Mouse (Mus musculus) naive thymus-derived CD4-positive, alpha-beta T cell, adult 2 months (primary cell): ENCODE measurements around the gene Flna.

Experiments used
- DNase-seq: peaks from one replicate; pipeline ENCODE4 v3.0.0-alpha.2; 2011; ENCODE audit warnings: low read depth

Gene Flna

DNA sequence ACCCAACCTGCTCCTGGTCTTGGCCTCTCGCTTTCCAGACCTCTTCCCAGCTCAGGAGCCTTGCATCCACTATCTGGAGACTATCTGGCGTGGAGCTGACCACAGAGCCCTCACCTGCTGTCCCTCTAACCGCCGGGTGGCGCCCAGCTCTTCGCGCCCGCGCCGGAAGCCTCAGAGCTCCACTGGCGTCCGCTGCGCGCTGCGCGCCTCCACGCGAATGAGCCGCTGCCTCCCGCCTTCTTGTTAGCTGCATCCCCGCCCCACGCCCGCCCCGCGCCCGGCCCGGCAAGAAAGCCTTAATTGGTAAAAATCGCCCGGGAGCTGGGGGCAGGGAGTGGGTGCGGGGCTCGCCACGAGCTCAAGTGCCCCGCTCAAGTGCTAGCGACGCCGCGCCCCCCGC is at the start of gene Flna:
Gene Flna (minus strand): TSS at position 206 of the 400 bp plus-strand sequence.
- peak; percentile 72 for DNase-seq

DNA sequence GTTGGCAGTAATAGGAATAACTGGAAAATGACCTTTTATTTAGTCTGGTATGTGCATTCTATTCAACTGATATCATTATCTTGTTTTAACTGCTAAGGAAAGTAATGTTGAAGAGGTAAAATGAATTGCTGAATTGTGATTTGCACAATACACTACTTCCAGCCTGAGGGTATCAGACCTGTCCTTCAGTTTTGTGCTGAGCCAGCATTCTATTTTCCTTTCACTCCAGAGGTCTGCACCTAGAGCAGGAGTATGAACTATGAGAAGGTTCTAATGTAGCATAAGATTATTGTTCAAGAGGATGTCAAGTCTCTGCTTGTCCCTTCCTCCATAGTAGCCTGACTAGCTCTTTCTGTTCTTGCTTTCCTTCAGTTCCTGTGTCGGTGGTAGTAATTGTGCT is 48.7 kb upstream of the Flna start:
- no peak for DNase-seq

DNA sequence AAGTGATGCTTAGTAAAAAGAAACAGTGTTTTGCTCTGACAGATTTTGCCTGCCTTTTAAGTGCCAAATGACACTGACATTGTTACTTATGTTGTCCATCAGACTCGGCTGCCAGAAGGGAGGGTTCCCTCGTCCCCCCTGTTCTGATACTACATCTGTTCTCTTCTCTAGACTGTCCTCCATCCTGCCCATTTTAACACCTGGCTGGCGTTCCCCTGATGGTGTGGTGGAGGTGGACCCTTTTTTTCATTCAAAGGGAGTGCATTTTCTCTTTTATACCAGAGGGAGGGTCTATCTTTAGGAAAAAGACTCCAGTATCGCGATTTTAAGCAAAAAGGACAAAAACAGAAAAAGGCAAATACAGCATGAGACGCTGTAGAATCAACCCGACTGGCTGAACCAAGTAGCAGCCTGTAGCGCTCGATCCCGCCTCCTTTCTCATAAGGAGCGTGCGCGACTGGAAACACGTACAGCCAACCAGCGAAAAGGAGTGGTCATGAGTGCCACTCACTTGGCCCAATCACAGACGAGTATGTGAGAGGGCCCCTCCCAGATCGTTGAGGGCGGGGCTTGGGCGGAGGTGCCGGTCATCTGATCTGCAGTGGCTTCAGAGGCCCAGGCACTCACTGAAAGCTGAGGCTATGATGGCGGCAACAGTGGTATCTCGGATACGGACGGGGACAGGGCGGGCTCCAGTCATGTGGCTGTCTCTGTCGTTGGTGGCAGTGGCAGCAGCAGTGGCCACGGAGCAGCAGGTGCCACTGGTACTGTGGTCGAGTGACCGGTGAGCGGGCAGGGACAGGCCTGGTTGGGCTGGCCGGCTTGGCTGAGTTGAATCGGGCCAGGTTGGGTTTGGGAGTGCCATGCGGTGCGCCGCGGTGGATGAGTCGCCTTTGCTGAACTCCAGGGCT is 47.2 kb upstream of the Flna start, which contains the start of gene Atp6ap1:
Gene Atp6ap1 (plus strand): TSS at position 560 of the 911 bp plus-strand sequence.
- peak; percentile 94 for DNase-seq

DNA sequence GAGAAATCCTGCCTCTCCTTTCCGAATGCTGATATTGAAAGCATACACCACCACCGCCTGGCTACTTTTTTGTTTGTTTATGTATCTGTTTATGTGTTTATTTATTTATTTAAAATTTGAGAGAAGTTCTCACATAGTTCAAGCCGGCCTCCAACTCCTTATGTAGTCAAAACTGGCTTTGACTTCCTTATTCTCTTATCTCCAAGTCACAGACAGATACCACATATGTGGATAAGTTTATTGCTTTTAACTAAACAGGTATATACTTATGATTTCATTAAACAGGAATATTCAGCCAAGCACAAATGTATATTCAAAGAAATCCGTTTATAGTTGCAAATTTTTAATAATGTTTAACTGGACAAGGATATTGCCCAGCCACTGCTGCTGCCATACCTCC is 43.8 kb upstream of the Flna start:
- no peak for DNase-seq

DNA sequence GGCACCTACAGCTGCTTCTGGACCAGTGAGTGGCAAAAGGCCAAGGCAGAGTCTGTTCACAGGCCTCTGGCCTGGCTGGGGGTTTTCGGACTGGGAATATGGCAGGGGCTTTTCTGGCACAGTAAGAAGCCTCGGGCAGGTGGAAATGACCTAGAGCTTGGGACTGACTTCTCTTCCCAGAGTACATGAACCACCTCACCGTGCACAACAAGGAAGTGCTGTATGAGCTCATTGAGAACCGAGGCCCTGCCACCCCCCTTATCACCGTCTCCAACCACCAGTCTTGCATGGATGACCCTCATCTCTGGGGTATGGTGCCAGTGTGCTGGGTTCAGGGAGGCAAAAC is 33.4 kb upstream of the Flna start:
- no peak for DNase-seq

DNA sequence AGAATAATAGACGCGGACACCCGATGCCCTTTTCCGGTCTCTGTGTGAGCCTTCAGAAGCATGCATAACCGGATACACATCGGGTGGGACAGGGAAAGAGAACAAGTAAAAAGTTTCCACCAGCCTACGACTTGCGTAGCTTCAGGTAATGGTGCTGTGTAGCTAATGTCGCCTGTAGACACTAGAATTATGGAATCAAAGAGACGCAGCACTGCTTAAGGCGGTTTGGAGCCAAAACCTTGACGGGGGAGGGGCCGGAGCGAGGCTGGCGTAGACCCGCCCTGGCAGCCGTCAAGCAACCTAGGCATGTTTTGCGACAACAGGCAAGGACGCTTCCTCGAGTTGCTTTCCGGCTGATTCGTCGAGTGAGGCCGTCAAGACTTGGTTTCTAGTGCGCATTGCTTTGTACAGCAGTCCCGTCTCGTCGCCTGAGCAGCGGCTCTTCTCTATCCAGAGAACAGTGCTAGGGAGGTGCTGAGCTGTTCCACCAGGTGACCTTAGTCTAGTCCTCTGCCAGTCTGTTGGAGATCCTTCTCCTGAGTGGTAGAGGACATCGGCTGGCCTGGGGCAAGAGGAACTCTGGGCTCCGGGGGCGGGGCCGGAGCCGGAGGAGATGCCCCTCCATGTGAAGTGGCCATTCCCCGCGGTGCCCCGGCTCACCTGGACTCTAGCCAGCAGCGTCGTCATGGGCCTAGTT is 32.9 kb upstream of the Flna start:
- peak; percentile 90 for DNase-seq

DNA sequence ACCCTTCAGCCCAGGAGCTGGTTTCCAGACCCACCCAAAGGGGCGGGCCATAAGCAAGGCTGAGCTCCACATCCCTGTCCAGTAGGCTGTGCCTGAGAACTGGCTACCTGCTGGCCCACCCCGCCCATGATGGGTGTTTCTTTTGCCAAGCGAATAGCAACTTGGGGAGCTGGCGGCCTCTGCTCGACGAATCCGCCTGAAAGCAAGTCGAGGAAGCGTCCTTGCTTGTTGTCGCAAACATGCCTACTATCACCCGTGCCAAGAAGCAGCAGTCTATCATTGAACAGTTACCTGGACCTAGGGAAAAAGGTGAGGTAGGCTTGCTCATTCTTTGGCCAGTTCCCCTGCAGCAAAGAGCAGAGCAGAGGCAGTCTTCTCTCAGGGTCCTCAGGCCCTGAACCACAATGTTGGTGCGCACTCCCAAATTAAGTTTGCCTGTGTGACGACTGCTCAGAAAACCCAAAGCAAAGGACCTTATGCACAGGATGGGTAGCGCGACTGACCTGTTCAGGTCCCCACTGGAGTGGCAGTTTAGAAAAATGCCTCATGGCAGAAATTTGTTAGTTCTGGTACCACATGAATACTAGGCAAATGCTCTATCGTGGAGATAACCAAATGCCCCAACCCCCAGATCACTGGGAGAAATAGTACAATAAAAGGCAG is 32.2 kb upstream of the Flna start, which contains the start of the genes Taz and Dnase1l1:
Gene Taz (plus strand): TSS at position 181 of the 663 bp plus-strand sequence.
Gene Dnase1l1 (minus strand): TSS at position 606 of the 663 bp plus-strand sequence.
- DNase-seq = peak; percentile 67

DNA sequence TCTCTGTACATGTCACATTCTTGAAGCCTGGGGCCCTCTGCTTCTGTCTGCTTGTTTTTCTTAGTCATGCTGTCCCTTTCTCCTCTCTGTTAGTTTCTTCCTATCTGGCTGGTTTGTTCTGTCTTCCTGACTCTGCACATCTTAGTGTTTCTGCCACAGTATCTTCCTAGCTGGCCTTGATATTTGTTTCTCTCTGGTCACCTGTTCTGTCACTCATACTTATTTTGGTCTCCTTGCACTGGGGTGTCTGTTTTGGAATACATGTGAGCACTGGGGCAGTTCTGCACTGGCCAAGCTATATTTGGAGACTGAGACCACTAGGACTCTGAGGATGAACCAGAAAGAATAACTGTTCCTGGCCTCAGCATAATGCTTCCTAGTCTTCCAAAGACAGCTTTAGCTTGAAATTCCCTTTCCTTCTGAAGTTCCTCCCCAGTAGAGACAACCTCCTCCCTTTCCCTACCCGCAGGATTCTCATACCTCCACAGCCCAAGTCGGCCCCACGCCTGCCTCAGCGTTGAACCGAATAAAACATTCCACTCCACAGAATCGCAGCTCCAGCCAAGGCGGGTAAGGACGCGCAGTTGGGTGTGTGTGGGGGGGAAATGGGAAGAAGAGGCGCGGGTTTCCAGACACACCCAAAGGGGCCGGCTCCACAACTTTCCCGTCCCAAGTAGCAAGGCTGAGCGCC is 31.6 kb upstream of the Flna start:
- DNase-seq = no peak

DNA sequence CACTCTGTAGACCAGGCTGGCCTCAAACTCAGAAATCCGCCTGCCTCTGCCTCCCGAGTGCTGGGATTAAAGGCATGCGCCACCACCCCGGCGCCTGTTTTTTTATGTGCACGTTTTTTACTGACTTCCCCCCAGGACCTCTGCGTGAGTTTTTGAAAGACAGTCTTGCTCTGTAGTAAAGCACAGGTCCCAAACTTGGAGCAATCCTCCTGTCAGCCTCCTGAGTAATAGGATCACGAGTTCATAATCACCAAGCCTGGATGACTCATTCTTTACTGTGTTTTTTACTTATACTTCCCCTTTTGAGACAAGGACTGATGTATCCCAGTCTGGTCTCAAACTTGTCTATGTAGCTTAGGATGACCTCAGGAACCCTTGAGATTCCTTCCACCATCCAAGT is 28.3 kb upstream of the Flna start:
- no peak for DNase-seq

DNA sequence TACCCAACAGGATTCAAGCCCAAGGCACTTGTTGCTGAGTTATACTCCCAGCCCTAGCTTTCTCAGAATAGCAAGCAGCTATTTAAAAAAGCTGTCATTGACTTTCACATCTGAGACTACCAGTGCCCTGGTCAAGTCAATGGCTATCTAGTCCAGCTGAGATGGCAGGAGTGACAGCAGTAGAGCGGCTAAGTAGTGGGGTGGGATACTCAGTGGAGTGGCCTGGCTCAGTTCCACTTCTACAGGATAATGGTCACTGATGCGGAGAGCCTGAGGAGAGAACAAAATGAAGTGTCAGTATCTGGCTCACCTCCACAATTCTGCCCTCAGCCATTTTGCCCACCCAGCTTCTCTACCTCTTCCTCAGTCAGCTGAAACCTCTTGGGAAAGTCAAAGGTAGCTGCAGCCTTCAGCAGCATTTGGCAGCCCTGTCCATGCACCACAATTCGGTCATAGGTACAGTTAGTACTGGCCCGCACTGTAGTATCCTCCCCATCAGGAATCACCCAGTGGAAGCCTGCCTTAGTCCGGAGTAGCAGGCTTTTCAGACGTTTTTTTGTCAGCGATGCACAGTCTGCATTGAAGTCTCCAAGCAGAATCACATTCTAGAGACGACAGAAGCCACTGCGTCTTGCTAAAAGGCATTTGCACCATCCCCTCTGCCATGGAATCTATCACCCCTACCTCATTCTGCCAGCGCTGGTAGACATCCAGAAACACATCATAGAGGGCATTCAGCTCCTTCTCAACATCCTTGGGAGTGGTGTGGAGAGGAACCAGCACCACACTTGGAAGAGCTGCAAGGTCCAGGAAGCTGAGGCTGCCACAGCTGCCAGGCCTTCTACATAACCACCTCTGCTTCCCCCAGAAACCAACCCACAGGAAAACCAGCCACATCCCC is 24.1 kb upstream of the Flna start:
- no peak for DNase-seq

DNA sequence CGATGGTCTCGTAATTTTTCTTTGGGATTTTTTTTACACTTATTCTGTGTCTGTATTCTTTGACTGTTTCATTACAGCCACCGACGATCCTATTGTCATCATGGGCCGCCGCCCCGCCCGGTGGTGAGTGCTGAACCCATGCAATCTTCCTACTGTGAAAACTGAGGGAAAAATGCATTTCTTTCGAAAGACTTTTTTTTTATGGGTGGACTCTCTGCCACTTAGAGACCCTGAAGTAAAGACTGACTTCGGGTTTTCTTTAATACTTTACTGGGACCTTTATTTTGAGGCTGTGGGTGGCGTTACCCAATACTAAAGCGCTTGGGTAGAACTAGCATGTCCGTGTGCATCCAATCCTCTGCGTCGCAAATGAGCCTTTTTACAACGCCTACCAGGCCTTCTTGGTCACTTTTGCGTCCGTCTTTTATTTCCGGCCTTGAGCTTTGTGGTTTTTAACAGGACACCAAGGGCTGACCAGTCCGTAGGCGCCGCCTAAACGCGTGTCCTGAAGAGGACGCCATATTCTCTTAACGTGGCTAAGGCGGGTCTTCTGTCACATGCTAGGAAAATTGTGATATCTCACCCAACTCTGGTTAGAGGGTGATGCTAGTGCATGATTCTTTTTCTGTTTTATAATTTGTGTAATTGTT is 21.4 kb upstream of the Flna start:
- peak; percentile 54 for DNase-seq

DNA sequence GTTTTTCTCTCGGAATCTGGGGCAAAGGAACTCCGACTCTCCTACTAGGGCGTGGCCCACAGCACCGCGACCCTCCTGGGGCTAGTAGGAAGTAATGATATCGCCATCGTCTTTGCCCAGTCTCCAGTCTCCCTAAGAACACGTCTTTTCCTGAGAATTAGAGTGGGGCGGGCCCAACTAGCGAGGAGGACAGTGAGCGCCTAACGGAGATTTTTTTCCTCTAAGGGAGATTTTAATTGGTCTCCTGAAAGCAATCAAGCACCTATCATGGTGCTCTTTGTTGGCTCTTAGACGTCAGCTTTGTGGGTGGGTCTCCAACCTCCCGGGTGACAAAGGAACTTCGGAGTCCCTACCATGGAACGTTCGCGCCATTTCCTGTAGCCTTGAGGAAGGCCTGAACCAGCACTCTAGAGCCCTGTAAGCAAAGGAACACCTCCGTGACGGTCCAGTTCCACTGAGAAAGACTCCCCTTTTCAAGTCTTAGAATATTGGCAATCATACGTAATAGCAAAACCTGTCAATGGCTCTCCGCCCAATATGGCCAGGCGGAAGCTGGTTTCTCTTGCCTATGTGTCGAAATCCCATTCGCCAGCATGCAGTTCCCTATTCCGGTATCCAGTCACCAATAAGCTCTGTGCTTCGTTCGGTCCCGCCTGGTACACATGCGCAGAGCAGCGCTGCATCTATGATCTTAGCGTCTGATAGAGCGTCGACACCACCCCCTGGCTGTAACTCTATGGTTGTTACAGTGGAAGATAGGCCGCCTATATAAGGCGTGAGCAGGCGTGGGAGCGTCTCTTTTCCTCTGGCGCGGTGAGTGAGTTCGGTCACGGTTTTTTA is 20.7 kb upstream of the Flna start, which contains the start of gene Rpl10:
Gene Rpl10 (plus strand): TSS at position 751 of the 840 bp plus-strand sequence.
- DNase-seq = peak; percentile 97

DNA sequence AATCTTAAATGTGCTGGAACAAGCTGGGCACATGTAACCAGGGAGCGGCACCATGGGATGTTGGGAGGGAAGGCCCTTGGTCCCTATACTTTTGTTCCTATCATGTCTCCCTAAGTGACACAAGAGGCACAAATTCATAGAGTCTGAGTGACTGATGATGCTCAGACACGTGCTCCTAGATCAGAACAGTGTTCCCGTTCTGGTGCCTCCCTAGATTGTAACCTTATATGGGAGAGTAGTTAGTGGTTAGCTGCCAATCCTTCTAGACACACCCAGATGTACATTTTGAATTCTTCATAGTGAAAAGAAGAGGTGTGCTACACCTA is 20.1 kb upstream of the Flna start:
- no peak for DNase-seq

DNA sequence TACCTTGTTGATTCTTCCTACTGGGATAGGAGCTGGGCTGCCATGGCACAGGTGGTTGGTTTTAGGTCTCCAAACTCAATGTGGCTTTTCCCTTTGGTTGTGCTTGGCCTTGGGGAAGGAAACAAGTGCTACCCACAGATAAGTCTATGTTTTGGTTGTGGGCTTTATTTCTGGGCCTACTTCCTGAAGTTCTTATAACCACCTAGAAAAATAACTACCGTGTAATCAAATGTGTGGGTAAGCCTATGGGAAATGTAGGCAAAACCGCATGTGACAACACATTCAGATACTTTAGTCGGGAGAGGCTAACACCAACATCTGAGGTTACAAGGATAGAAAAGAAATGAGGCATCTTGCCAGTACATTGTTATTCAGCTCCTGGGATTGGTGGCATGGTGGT is 8.1 kb upstream of the Flna start:
- no peak for DNase-seq

DNA sequence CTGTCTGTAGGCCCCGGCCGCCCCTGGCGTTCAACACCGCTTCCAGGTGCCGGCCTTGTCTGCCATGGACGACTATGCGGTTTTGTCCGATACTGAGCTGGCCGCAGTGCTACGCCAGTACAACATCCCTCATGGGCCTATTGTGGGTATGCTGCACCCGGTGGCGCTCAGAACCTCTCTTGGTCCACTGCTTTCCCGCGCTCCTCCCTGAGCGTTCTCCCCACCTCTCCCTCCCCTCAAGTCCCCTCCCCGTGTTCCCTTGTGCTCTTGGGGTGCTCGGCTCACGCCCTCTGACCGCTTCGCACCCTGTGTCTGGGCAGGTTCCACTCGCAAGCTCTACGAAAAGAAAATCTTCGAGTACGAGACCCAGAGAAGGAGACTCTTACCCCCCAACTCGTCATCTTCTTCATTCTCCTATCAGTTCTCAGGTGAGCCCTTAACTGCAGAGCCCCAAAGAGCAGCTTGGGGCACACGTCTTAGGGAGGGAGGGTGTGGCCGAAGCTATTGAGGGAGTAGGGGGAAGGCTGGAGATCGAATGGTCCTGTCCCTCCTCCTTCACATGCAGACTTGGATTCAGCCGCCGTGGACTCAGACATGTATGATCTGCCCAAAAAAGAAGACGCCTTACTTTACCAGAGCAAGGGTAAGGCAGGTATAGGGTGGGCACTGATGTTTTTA is 5.4 kb upstream of the Flna start:
- DNase-seq = no peak

DNA sequence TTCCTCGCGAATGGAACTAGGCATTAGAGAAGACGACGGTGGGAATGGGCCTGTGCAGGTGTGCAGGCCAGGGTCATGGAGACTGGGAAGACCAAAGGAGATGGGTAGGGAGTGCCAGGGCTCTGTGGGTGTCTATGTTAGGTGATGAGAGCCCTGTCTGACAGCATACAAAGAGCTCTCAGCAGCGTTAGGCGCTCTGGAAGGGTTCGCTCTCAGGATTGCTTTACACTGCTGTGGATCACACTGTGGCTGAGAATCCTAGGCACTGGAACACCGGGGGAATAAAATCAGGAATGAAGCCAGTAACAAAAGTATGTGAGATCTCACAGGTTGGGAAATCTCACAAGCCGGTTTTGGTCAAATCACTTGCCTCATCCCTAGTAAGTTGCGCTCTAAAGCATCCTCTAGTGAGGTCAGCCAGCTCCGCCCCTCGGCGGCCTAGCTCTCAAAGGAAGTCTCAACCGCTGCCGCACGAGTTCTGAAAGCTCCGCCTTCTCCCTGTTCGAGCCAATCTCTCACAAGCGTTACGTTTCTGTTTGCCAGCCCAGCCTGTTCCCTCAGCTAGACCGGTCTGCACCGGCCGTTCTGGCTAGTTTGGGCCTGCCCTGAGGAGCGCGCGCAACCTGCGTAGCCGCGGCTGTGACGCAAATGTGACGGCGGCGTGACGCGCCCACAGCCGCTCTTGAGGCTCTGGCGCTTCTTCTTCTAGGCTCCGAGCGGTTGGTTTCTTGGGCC is 4.7 kb upstream of the Flna start, which contains the start of gene Emd:
Gene Emd (plus strand): TSS at position 535 of the 735 bp plus-strand sequence.
- peak; percentile 93 for DNase-seq

DNA sequence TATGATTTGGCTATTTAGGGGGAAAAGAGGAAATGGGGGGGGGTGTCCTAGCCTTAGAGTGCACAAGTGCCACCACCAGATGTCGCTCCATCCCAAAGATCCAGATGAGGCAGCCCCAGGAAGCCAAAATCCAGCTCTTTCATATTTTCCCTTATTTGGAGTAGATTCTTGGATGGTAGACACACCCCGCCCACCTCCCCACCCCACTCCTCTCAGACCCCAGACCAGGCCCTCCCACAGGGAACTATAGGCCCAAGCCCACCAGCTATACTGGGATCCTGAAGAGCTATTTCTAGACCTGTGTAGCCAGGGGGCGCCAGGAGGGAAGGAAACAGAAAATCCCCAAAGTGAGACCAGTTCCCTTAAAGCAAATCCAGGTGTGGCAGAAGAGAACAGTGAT is 969 bp downstream of the Flna start:
- DNase-seq = peak; percentile 74

DNA sequence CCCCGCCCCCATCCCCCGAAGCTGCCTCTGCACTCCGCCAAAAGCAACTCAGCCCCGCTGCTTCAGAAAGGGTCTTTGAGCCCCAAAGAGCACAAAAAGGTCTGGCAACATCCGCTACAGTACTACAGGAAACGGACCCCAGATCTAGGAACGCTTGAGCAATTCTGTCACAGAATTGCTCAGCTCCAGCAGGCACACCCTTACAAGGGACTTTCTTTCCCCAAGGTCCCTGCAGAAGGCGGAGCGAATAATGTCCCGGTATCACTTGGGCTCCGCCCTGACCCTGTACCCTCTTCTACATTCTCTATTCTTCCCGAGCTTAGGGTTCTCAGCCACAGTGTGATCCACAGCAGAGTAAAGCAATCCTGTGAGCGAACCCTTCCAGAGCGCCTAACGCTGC is 2.9 kb downstream of the Flna start:
- no peak for DNase-seq
